ENCODE assay signal across 15 mouse cellular contexts in genomic region chr7:128519316-128520050, GRCm38 (mm10). TPM values are rescaled to one million over a fixed set of nuclear protein-coding genes. Genes with fewer than 3 reads are reported as not detected.
DNase-seq lines count a peak whose midpoint lies in the region; ATAC-seq and TF ChIP-seq lines count a peak whose summit lies in the region.
"Had no signal": no experiment of that assay in that cellular context is flagged by ENCODE, and none has a peak within 500 bp of the region (broad histone marks: within the 10 kb centered on the region; RNA-seq: fewer than 3 reads in every experiment).

No protein-coding gene starts in this region.

- H3K9ac ChIP-seq in heart, embryonic 13.5 days: peak overlapping the region; percentile 50; the same call in 1 of the 2 replicates
- no peak overlapping the region for H3K9ac ChIP-seq in embryonic facial prominence, embryonic 13.5 days
- no peak overlapping the region for H3K9ac ChIP-seq in forebrain, embryonic 13.5 days
- H3K9ac ChIP-seq: liver, embryonic 13.5 days; neural tube, embryonic 15.5 days had no signal

- TF ChIP-seq POLR2A in myocyte (IDR thresholded peaks at IDR 0.05; ENCODE audit: insufficient read length, low read depth): no peak

- 0 out of 2 replicates have a peak overlapping the region, but pooled peaks have one; percentile 4 for H3K4me3 ChIP-seq in heart, embryonic 13.5 days
- H3K4me3 ChIP-seq in embryonic facial prominence, embryonic 13.5 days: no peak overlapping the region
- no peak overlapping the region for H3K4me3 ChIP-seq in myocyte
- H3K4me3 ChIP-seq in forebrain, embryonic 13.5 days: no peak overlapping the region
- H3K4me3 ChIP-seq: liver, embryonic 13.5 days; neural tube, embryonic 15.5 days had no signal

- H3K4me1 ChIP-seq in heart, embryonic 13.5 days: peaks cover 21% of the 10 kb centered on the region
- peaks cover 13% of the 10 kb centered on the region for H3K4me1 ChIP-seq in embryonic facial prominence, embryonic 13.5 days
- peaks cover 14% of the 10 kb centered on the region for H3K4me1 ChIP-seq in forebrain, embryonic 13.5 days

- H3K4me2 ChIP-seq in heart, embryonic 13.5 days: peak overlapping the region; percentile 45
- H3K4me2 ChIP-seq in embryonic facial prominence, embryonic 13.5 days: peak overlapping the region; percentile 35
- H3K4me2 ChIP-seq in myocyte (ENCODE audit: low read depth): peak overlapping the region; percentile 55
- H3K4me2 ChIP-seq in forebrain, embryonic 13.5 days: no peak overlapping the region
- H3K4me2 ChIP-seq: liver, embryonic 13.5 days; neural tube, embryonic 15.5 days had no signal

- DNase-seq in heart, postnatal 36 days: no peak
- peak; percentile 42 for DNase-seq in right cerebral cortex, adult 18-20 months
- DNase-seq in right cerebral cortex, postnatal 10 days (ENCODE audit: low spot score in 2 of 2): no peak
- no peak for DNase-seq in urinary bladder, postnatal 25 days (ENCODE audit: low spot score)
- DNase-seq: adrenal gland, postnatal 25 days; cerebellum, adult 9-10 months; gastrocnemius, postnatal 14 days; kidney, adult 9 months; liver, embryonic 13.5 days; thymus, postnatal 36 days had no signal

- intact Hi-C loops in heart, postnatal 36 days (cut with DNase I): loop anchor here (5.0 kb wide), 3 partner anchors 38 to 93 kb away; partner anchors contain the start of genes Inpp5f and Tial1

- no peaks in the 10 kb centered on the region for H3K27me3 ChIP-seq in heart, embryonic 13.5 days (replicated peaks)
- no peaks in the 10 kb centered on the region for H3K27me3 ChIP-seq in embryonic facial prominence, embryonic 13.5 days
- no peaks in the 10 kb centered on the region for H3K27me3 ChIP-seq in myocyte (ENCODE audit: control insufficient read depth, insufficient read depth, insufficient read length)
- H3K27me3 ChIP-seq in forebrain, embryonic 13.5 days: peaks cover 26% of the 10 kb centered on the region

- no peaks in the 10 kb centered on the region for H3K36me3 ChIP-seq in heart, embryonic 13.5 days
- H3K36me3 ChIP-seq in embryonic facial prominence, embryonic 13.5 days: no peaks in the 10 kb centered on the region
- H3K36me3 ChIP-seq in myocyte (ENCODE audit: control insufficient read depth, insufficient read depth): no peaks in the 10 kb centered on the region
- H3K36me3 ChIP-seq in forebrain, embryonic 13.5 days (ENCODE audit: poor library complexity, severe bottlenecking): no peaks in the 10 kb centered on the region
- H3K36me3 ChIP-seq: liver, embryonic 13.5 days; neural tube, embryonic 15.5 days had no signal

- no peak for ATAC-seq in heart, embryonic 13.5 days (ENCODE audit: extremely low read depth, insufficient number of reproducible peaks, low FRiP score, low TSS enrichment)
- no peak for ATAC-seq in embryonic facial prominence, embryonic 13.5 days (ENCODE audit: insufficient number of reproducible peaks, insufficient read depth, low FRiP score, low TSS enrichment, low read depth)
- ATAC-seq in forebrain, embryonic 13.5 days: no peak

- 56% methylated on average over 16 of the region's 16 CpGs for WGBS in heart, embryonic 13.5 days
- WGBS in embryonic facial prominence, embryonic 13.5 days: 35% methylated on average over 16 of the region's 16 CpGs
- 80% methylated on average over 16 of the region's 16 CpGs for WGBS in forebrain, embryonic 13.5 days

- H3K9me3 ChIP-seq in heart, embryonic 13.5 days: no peaks in the 10 kb centered on the region
- no peaks in the 10 kb centered on the region for H3K9me3 ChIP-seq in embryonic facial prominence, embryonic 13.5 days
- H3K9me3 ChIP-seq in forebrain, embryonic 13.5 days (replicated peaks): no peaks in the 10 kb centered on the region
- H3K9me3 ChIP-seq: liver, embryonic 13.5 days; neural tube, embryonic 15.5 days had no signal

- peaks cover 4% of the 10 kb centered on the region for H3K79me2 ChIP-seq in myocyte (ENCODE audit: control insufficient read depth, insufficient read depth)

- no peak overlapping the region; the same call in 1 of the 2 replicates for H3K27ac ChIP-seq in heart, embryonic 13.5 days (replicated peaks)
- no peak overlapping the region for H3K27ac ChIP-seq in embryonic facial prominence, embryonic 13.5 days
- H3K27ac ChIP-seq in forebrain, embryonic 13.5 days: no peak overlapping the region
- H3K27ac ChIP-seq: liver, embryonic 13.5 days; neural tube, embryonic 15.5 days had no signal

- H3ac ChIP-seq in myocyte (ENCODE audit: control insufficient read depth, insufficient read length): no peak overlapping the region

TF ChIP-seq in myocyte, 11 proteins besides CTCF, POLR2A, EP300 and RAD21:
- TF ChIP-seq SRF (IDR thresholded peaks at IDR 0.05; ENCODE audit: control insufficient read depth, insufficient read length, low read depth): no peak
- TF ChIP-seq TCF3 (IDR thresholded peaks at IDR 0.05; ENCODE audit: insufficient read length, low read depth): no peak
- peak in 1 of 3 experiments; percentile 45 for TF ChIP-seq MYOG (IDR thresholded peaks at IDR 0.05; ENCODE audit: control insufficient read depth in 1 of 3, insufficient read depth in 1 of 3, insufficient read length in 2 of 3, low read depth in 2 of 3)
- TF ChIP-seq USF1 (IDR thresholded peaks at IDR 0.05; ENCODE audit: low read depth): no peak
- TF ChIP-seq MYOD1 (IDR thresholded peaks at IDR 0.05; ENCODE audit: control insufficient read depth in 1 of 3, insufficient read length in 2 of 3, low read depth in 2 of 3): peak in 2 of 3 experiments; percentile 40 to 71

RNA-seq across cellular contexts. Expression of gene Bag3, which starts 3.9 kb away (rescaled TPM):
- 21.5 and 22.6 TPM in 2 replicates for polyA plus RNA-seq in heart, embryonic 13.5 days (2015; fragmentation: Nextera tagmentation; extraction: Ambion mirVana)
- 100 to 1,000 TPM; 258 to 272 TPM for total RNA-seq in heart, postnatal 36 days (2021)
- polyA plus RNA-seq in embryonic facial prominence, embryonic 13.5 days (2015; fragmentation: Nextera tagmentation; extraction: Ambion mirVana): 13.5 and 14.4 TPM in 2 replicates
- 68.3 TPM for polyA plus RNA-seq in myocyte (2012; fragmentation: generic; extraction: Trizol)
- 1.9 and 2.1 TPM in 2 replicates for polyA plus RNA-seq in forebrain, embryonic 13.5 days (2015; fragmentation: Nextera tagmentation; extraction: Ambion mirVana)

RNA-seq across cellular contexts. Expression of gene Tial1, which starts 58.0 kb away (rescaled TPM):
- 16.4 and 17.9 TPM in 2 replicates for polyA plus RNA-seq in heart, embryonic 13.5 days (2015; fragmentation: Nextera tagmentation; extraction: Ambion mirVana)
- 10 to 100 TPM; 40.6 to 41.7 TPM for total RNA-seq in heart, postnatal 36 days (2021)
- polyA plus RNA-seq in embryonic facial prominence, embryonic 13.5 days (2015; fragmentation: Nextera tagmentation; extraction: Ambion mirVana): 37.9 and 45.4 TPM in 2 replicates
- polyA plus RNA-seq in myocyte (2012; fragmentation: generic; extraction: Trizol): 31.4 TPM
- 36.5 and 36.6 TPM in 2 replicates for polyA plus RNA-seq in forebrain, embryonic 13.5 days (2015; fragmentation: Nextera tagmentation; extraction: Ambion mirVana)
